Mouse (Mus musculus): ENCODE measurements around the gene Gm40193. TPM values are rescaled to one million over a fixed set of nuclear protein-coding genes. Genes with fewer than 3 reads are reported as not detected.
"Not testable (repeated sequence)": the region's sequence is repeated elsewhere in the genome, so short reads cannot be mapped to it uniquely, and the experiment has no call there.

Gm40193 gene
- polyA plus RNA-seq, 1 experiment from 2014 or later: not detected

- Histone ChIP-seq H3K9me3 (no peaks in the 10 kb centered on the region), H3K27ac (peak within 1 kb of the TSS; percentile 70; the same call in 1 of the 2 replicates), H3K27me3 (replicated peaks) (no peaks in the 10 kb centered on the region), H3K4me1 (replicated peaks) (0 out of 2 replicates have a peak, but pooled peaks cover 4% of the 10 kb centered on the region), H3K9ac (peak within 1 kb of the TSS; percentile 69), H3K4me3 (replicated peaks) (peak within 1 kb of the TSS; percentile 58), H3K4me2 (replicated peaks) (peak within 1 kb of the TSS; percentile 72), H3K36me3 (no peaks in the 10 kb centered on the region)
- peak; percentile 99 for ATAC-seq
- WGBS: under 1% methylated on average over 65 of the region's 65 CpGs
Measured at GRCm38 (mm10) chr11:70539877-70540587, 7.3 kb upstream of the Gm40193 start, which contains the start of gene Pld2. TSS of gene Pld2 (plus strand) at chr11:70540064.

- H3K4me3 ChIP-seq (replicated peaks): peak overlapping the region; percentile 58
- H3K9ac ChIP-seq: peak overlapping the region; percentile 69; the same call in 1 of the 2 replicates
- no peaks in the 10 kb centered on the region for H3K36me3 ChIP-seq
- H3K4me2 ChIP-seq (replicated peaks): peak overlapping the region; percentile 72
- 0 out of 2 replicates have a peak, but pooled peaks cover 4% of the 10 kb centered on the region for H3K4me1 ChIP-seq (replicated peaks)
- WGBS: 10% methylated on average over 9 of the region's 9 CpGs
- H3K27me3 ChIP-seq (replicated peaks): no peaks in the 10 kb centered on the region
- H3K9me3 ChIP-seq: no peaks in the 10 kb centered on the region
- H3K27ac ChIP-seq: no peak overlapping the region
- ATAC-seq: peak; percentile 11; the same call in 1 of the 2 replicates
Measured at GRCm38 (mm10) chr11:70539423-70539822, 6.7 kb upstream of the Gm40193 start.

- 88% methylated on average over 2 of the region's 2 CpGs for WGBS
- not testable (repeated sequence) for H3K4me2 ChIP-seq (replicated peaks); ATAC-seq; H3K9me3 ChIP-seq; H3K27me3 ChIP-seq (replicated peaks); H3K9ac ChIP-seq; H3K4me1 ChIP-seq (replicated peaks); H3K4me3 ChIP-seq (replicated peaks); H3K27ac ChIP-seq
- H3K36me3 ChIP-seq: peaks cover 15% of the 10 kb centered on the region
Measured at GRCm38 (mm10) chr11:70531065-70531464, 1.7 kb downstream of the Gm40193 start.

- no peaks in the 10 kb centered on the region for H3K27me3 ChIP-seq (replicated peaks)
- H3K9me3 ChIP-seq: no peaks in the 10 kb centered on the region
- no peak overlapping the region for H3K4me3 ChIP-seq (replicated peaks)
- no peak overlapping the region for H3K4me2 ChIP-seq (replicated peaks)
- H3K4me1 ChIP-seq (replicated peaks): peaks cover 10% of the 10 kb centered on the region
- peaks cover 15% of the 10 kb centered on the region for H3K36me3 ChIP-seq
- H3K9ac ChIP-seq: no peak overlapping the region
- no peak overlapping the region for H3K27ac ChIP-seq
- ATAC-seq: no peak
- WGBS: 83% methylated on average over 7 of the region's 7 CpGs
Measured at GRCm38 (mm10) chr11:70528610-70529009, 4.1 kb downstream of the Gm40193 start.

GRCm38 (mm10) chr11:70526211-70526610 lies 6.5 kb downstream of the Gm40193 start:
- peaks cover 15% of the 10 kb centered on the region for H3K36me3 ChIP-seq
- no peaks in the 10 kb centered on the region for H3K9me3 ChIP-seq
- ATAC-seq: no peak
- no peak overlapping the region for H3K27ac ChIP-seq
- no peaks in the 10 kb centered on the region for H3K27me3 ChIP-seq (replicated peaks)
- H3K4me3 ChIP-seq (replicated peaks): peak overlapping the region; percentile 67
- WGBS: 89% methylated on average over 12 of the region's 12 CpGs
- peak overlapping the region; percentile 76 for H3K4me2 ChIP-seq (replicated peaks)
- H3K9ac ChIP-seq: peak overlapping the region; percentile 64
- peaks cover 10% of the 10 kb centered on the region for H3K4me1 ChIP-seq (replicated peaks)

- H3K4me1 ChIP-seq (replicated peaks): peaks cover 11% of the 10 kb centered on the region
- H3K27ac ChIP-seq: 0 out of 2 replicates have a peak overlapping the region, but pooled peaks have one; percentile 36
- H3K9ac ChIP-seq: peak overlapping the region; percentile 64
- WGBS: 1% methylated on average over 12 of the region's 12 CpGs
- peak overlapping the region; percentile 76 for H3K4me2 ChIP-seq (replicated peaks)
- H3K9me3 ChIP-seq: no peaks in the 10 kb centered on the region
- no peaks in the 10 kb centered on the region for H3K27me3 ChIP-seq (replicated peaks)
- H3K4me3 ChIP-seq (replicated peaks): peak overlapping the region; percentile 67
- peaks cover 15% of the 10 kb centered on the region for H3K36me3 ChIP-seq
- peak; percentile 54; the same call in 1 of the 2 replicates for ATAC-seq
Measured at GRCm38 (mm10) chr11:70525726-70526125, 7.0 kb downstream of the Gm40193 start.

- H3K4me1 ChIP-seq (replicated peaks): peaks cover 14% of the 10 kb centered on the region
- peaks cover 15% of the 10 kb centered on the region for H3K36me3 ChIP-seq
- no peaks in the 10 kb centered on the region for H3K9me3 ChIP-seq
- peak within 1 kb of the TSS; percentile 76 for H3K4me2 ChIP-seq (replicated peaks)
- H3K4me3 ChIP-seq (replicated peaks): peak within 1 kb of the TSS; percentile 67
- H3K27ac ChIP-seq: peak within 1 kb of the TSS; percentile 36; the same call in 1 of the 2 replicates
- WGBS: under 1% methylated on average over 24 of the region's 26 CpGs
- H3K9ac ChIP-seq: peak within 1 kb of the TSS; percentile 64
- no peaks in the 10 kb centered on the region for H3K27me3 ChIP-seq (replicated peaks)
- ATAC-seq: peak; percentile 94
Measured at GRCm38 (mm10) chr11:70525184-70525678, 7.5 kb downstream of the Gm40193 start, which contains the start of gene Psmb6. TSS of gene Psmb6 (plus strand) at chr11:70525367.

- H3K4me2 ChIP-seq (replicated peaks): peak overlapping the region; percentile 50
Measured at GRCm38 (mm10) chr11:70524782-70525181, 8.0 kb downstream of the Gm40193 start.

GRCm38 (mm10) chr11:70523306-70523989 lies 9.3 kb downstream of the Gm40193 start:
- not testable (repeated sequence) for H3K9ac ChIP-seq; H3K27ac ChIP-seq; H3K4me2 ChIP-seq (replicated peaks); ATAC-seq; H3K4me3 ChIP-seq (replicated peaks); H3K27me3 ChIP-seq (replicated peaks); H3K9me3 ChIP-seq
- Histone ChIP-seq H3K36me3 (peaks cover 12% of the 10 kb centered on the region), H3K4me1 (replicated peaks) (peaks cover 26% of the 10 kb centered on the region)
- WGBS: 93% methylated on average over 8 of the region's 8 CpGs

More at GRCm38 (mm10) chr11:70524782-70525181, 8.0 kb downstream of the Gm40193 start:
- Histone ChIP-seq H3K36me3 (peaks cover 15% of the 10 kb centered on the region), H3K9me3 (no peaks in the 10 kb centered on the region), H3K4me1 (replicated peaks) (peaks cover 17% of the 10 kb centered on the region), H3K4me3 (replicated peaks) (peak overlapping the region; percentile 67), H3K27ac (no peak overlapping the region), H3K27me3 (replicated peaks) (no peaks in the 10 kb centered on the region), H3K9ac (no peak overlapping the region)
- 4% methylated on average over 8 of the region's 8 CpGs for WGBS
- peak; percentile 62 for ATAC-seq

GRCm38 (mm10) chr11:70520178-70520769 lies 12.5 kb downstream of the Gm40193 start:
- Histone ChIP-seq H3K4me2 (replicated peaks) (peak overlapping the region; percentile 64), H3K9ac (peak overlapping the region; percentile 61), H3K4me1 (replicated peaks) (peaks cover 17% of the 10 kb centered on the region), H3K4me3 (replicated peaks) (peak overlapping the region; percentile 35), H3K27me3 (replicated peaks) (no peaks in the 10 kb centered on the region), H3K36me3 (no peaks in the 10 kb centered on the region), H3K27ac (peak overlapping the region; percentile 83), H3K9me3 (no peaks in the 10 kb centered on the region)
- peak; percentile 34 for ATAC-seq
- WGBS: 15% methylated on average over 41 of the region's 41 CpGs

- Histone ChIP-seq H3K9ac (peak within 1 kb of the TSS; percentile 61), H3K36me3 (no peaks in the 10 kb centered on the region), H3K27me3 (replicated peaks) (no peaks in the 10 kb centered on the region), H3K4me3 (replicated peaks) (peak within 1 kb of the TSS; percentile 35), H3K4me1 (replicated peaks) (peaks cover 17% of the 10 kb centered on the region), H3K9me3 (no peaks in the 10 kb centered on the region), H3K4me2 (replicated peaks) (peak within 1 kb of the TSS; percentile 64), H3K27ac (peak within 1 kb of the TSS; percentile 83)
- no peak for ATAC-seq
- 64% methylated on average over 10 of the region's 10 CpGs for WGBS
Measured at GRCm38 (mm10) chr11:70518923-70519322, 13.8 kb downstream of the Gm40193 start, which contains the start of gene Gltpd2. TSS of gene Gltpd2 (plus strand) at chr11:70519196.

- 61% methylated on average over 1 of the region's 1 CpGs for WGBS
- no peak for ATAC-seq
- peaks cover 17% of the 10 kb centered on the region for H3K4me1 ChIP-seq (replicated peaks)
- H3K9me3 ChIP-seq: no peaks in the 10 kb centered on the region
- no peaks in the 10 kb centered on the region for H3K36me3 ChIP-seq
- H3K27ac ChIP-seq: no peak overlapping the region
- H3K27me3 ChIP-seq (replicated peaks): no peaks in the 10 kb centered on the region
- no peak overlapping the region for H3K9ac ChIP-seq
- H3K4me2 ChIP-seq (replicated peaks): no peak overlapping the region
- no peak overlapping the region for H3K4me3 ChIP-seq (replicated peaks)
Measured at GRCm38 (mm10) chr11:70518436-70518835, 14.3 kb downstream of the Gm40193 start.
